Mouse (Mus musculus) erythroblast, adult 5-6 weeks (primary cell): ENCODE results near the gene Sept10. TPM values are rescaled to one million over a fixed set of nuclear protein-coding genes. Genes with fewer than 3 reads are reported as not detected.

Experiments
- total RNA-seq, 2 experiments: library from RNA; stranded (forward) in 1 of 2; stranded (reverse) in 1 of 2; fragments of 150-400 nt in 1 of 2; fragments of 200-764, 138-1000 nt in 1 of 2; gene quantifications; 2 replicates each; pipeline versions ENCODE4 v1.2.3 to v1.2.4; 2015 to 2017; ENCODE audit warnings: low replicate concordance in 2 of 2

Sept10 gene
- total RNA-seq, 2 experiments from 2014 or later: 1.7 to 4.8 TPM

Other genes with a start within 250 kb of the Sept10 start
- 5.6 and 6.5 TPM in 2 replicates for gene Sowahc, start 106 bp upstream of the Sept10 start, total RNA-seq (2015; ENCODE audit: low replicate concordance)
- 3.9 and 5.9 TPM in 2 replicates for gene Sowahc, start 106 bp upstream of the Sept10 start, total RNA-seq (2017; ENCODE audit: low replicate concordance)
- gene P4ha1, start 101.4 kb upstream of the Sept10 start, total RNA-seq (2015; ENCODE audit: low replicate concordance): 3.5 and 6.9 TPM in 2 replicates
- gene P4ha1, start 101.4 kb upstream of the Sept10 start, total RNA-seq (2017; ENCODE audit: low replicate concordance): 7.7 and 12.3 TPM in 2 replicates
- 2.3 and 13.4 TPM in 2 replicates for gene Gm10273, start 173.8 kb upstream of the Sept10 start, total RNA-seq (2015; ENCODE audit: low replicate concordance)
- gene Gm10273, start 173.8 kb upstream of the Sept10 start, total RNA-seq (2017; ENCODE audit: low replicate concordance): 14.7 and 49.6 TPM in 2 replicates
- gene Pla2g12b, start 181.8 kb upstream of the Sept10 start, total RNA-seq (2015; ENCODE audit: low replicate concordance): not detected in 2 replicates
- not detected in 2 replicates for gene Pla2g12b, start 181.8 kb upstream of the Sept10 start, total RNA-seq (2017; ENCODE audit: low replicate concordance)
- gene Oit3, start 219.9 kb upstream of the Sept10 start, total RNA-seq (2015; ENCODE audit: low replicate concordance): not detected in 2 replicates
- not detected in 2 replicates for gene Oit3, start 219.9 kb upstream of the Sept10 start, total RNA-seq (2017; ENCODE audit: low replicate concordance)